Mouse (Mus musculus) neural tube, embryonic 11.5 days (tissue): ENCODE results near the gene Smco3. TPM values are rescaled to one million over a fixed set of nuclear protein-coding genes. Genes with fewer than 3 reads are reported as not detected.

ENCODE experiments used
- ATAC-seq: fragments of 200-750 bp; cut with Nextera tagmentation; 2 replicates; pipeline ENCODE4 v1.8.0; 2017; ENCODE audit warnings: moderate number of reproducible peaks, mild to moderate bottlenecking, moderate TSS enrichment, moderate library complexity; ENCODE audit not compliant: insufficient read depth, low FRiP score, low TSS enrichment
- DNase-seq: peaks from one replicate; pipeline ENCODE4 v3.0.0-alpha.2; 2015; ENCODE audit warnings: low spot score
- H3K27ac ChIP-seq: fragments of 300-500 bp; sonication (generic); 2 replicates; pipeline ENCODE4 v1.5.1; 2014; ENCODE audit warnings: low read depth, mild to moderate bottlenecking, low read length
- H3K27me3 ChIP-seq: fragments of 300-500 bp; sonication (generic); 2 replicates; pipeline ENCODE4 v1.6.1; 2014; ENCODE audit warnings: mild to moderate bottlenecking, low read length, mixed read lengths; ENCODE audit not compliant: control insufficient read depth, insufficient read depth
- H3K36me3 ChIP-seq: fragments of 300-500 bp; sonication (generic); 2 replicates; pipeline ENCODE4 v1.6.1; 2014; ENCODE audit warnings: mild to moderate bottlenecking, low read length, moderate library complexity, mixed read lengths; ENCODE audit not compliant: control insufficient read depth, insufficient read depth
- H3K4me1 ChIP-seq: fragments of 300-500 bp; sonication (generic); 2 replicates; pipeline ENCODE4 v1.6.1; 2014; ENCODE audit warnings: low read length, mixed read lengths; ENCODE audit not compliant: control insufficient read depth, insufficient read depth
- H3K4me2 ChIP-seq: fragments of 300-500 bp; sonication (generic); 2 replicates; pipeline ENCODE4 v1.6.1; 2014; ENCODE audit warnings: low read depth, mild to moderate bottlenecking, moderate library complexity
- H3K4me3 ChIP-seq: fragments of 300-500 bp; sonication (generic); 2 replicates; pipeline ENCODE4 v1.5.1; 2014; ENCODE audit warnings: low read depth, low read length
- H3K9ac ChIP-seq: fragments of 300-500 bp; sonication (generic); 2 replicates; pipeline ENCODE4 v1.6.1; 2014; ENCODE audit warnings: mild to moderate bottlenecking, low read length
- H3K9me3 ChIP-seq: fragments of 300-500 bp; sonication (generic); 2 replicates; pipeline ENCODE4 v1.6.1; 2016; ENCODE audit warnings: low read length; ENCODE audit not compliant: control insufficient read depth
- WGBS: fragments of 180-500 bp; shearing (Covaris S2); extraction: QIAGEN DNeasy Blood & Tissue Kit; methylation state at CpG from one replicate; pipeline ENCODE4 v1.1.7; 2014; 5-methylcytosine and 5-hydroxymethylcytosine counted together
- polyA plus RNA-seq: library from polyadenylated mRNA; unstranded; fragments of >200 nt; fragmentation: Nextera tagmentation; extraction: Ambion mirVana; gene quantifications from 2 replicates; pipeline ENCODE4 v1.2.1, GENCODE M21; 2014

The Smco3 gene
- polyA plus RNA-seq, 1 experiment from 2014 or later: 1.0 TPM

- DNase-seq (no peak), ATAC-seq (no peak)
- no peaks in the 10 kb centered on the region for H3K27me3 ChIP-seq
- H3K9ac ChIP-seq: no peak overlapping the region
- no peaks in the 10 kb centered on the region for H3K4me1 ChIP-seq
- no peak overlapping the region for H3K4me3 ChIP-seq
- peaks cover 39% of the 10 kb centered on the region for H3K36me3 ChIP-seq
- H3K9me3 ChIP-seq: no peaks in the 10 kb centered on the region
- H3K4me2 ChIP-seq: no peak overlapping the region
- no peak overlapping the region for H3K27ac ChIP-seq
- WGBS: 97% methylated on average over 21 of the region's 21 CpGs
Observed at GRCm38 (mm10) chr6:136816826-136817225, 18.4 kb downstream of the Smco3 start.

GRCm38 (mm10) chr6:136815381-136815780 lies 19.9 kb downstream of the Smco3 start:
- H3K4me1 ChIP-seq: no peaks in the 10 kb centered on the region
- 96% methylated on average over 7 of the region's 7 CpGs for WGBS
- H3K27ac ChIP-seq: no peak overlapping the region
- ATAC-seq (no peak), DNase-seq (no peak)
- H3K9me3 ChIP-seq: no peaks in the 10 kb centered on the region
- no peaks in the 10 kb centered on the region for H3K27me3 ChIP-seq
- H3K9ac ChIP-seq: no peak overlapping the region
- H3K4me2 ChIP-seq: no peak overlapping the region
- no peak overlapping the region for H3K4me3 ChIP-seq
- H3K36me3 ChIP-seq: peaks cover 30% of the 10 kb centered on the region

GRCm38 (mm10) chr6:136813117-136813516 lies 22.1 kb downstream of the Smco3 start:
- Histone ChIP-seq H3K9me3 (no peaks in the 10 kb centered on the region), H3K9ac (no peak overlapping the region), H3K4me2 (no peak overlapping the region), H3K27me3 (no peaks in the 10 kb centered on the region), H3K36me3 (peaks cover 23% of the 10 kb centered on the region), H3K4me1 (peaks cover 5% of the 10 kb centered on the region; the same call in 1 of the 2 replicates), H3K27ac (no peak overlapping the region), H3K4me3 (no peak overlapping the region)
- no peak for DNase-seq
- no peak for ATAC-seq
- 46% methylated on average over 4 of the region's 4 CpGs for WGBS

- ATAC-seq: no peak
- 90% methylated on average over 10 of the region's 10 CpGs for WGBS
- Histone ChIP-seq H3K27ac (no peak overlapping the region), H3K9me3 (no peaks in the 10 kb centered on the region), H3K36me3 (peaks cover 17% of the 10 kb centered on the region), H3K9ac (no peak overlapping the region), H3K27me3 (no peaks in the 10 kb centered on the region), H3K4me2 (no peak overlapping the region), H3K4me1 (peaks cover 5% of the 10 kb centered on the region; the same call in 1 of the 2 replicates), H3K4me3 (no peak overlapping the region)
- DNase-seq: no peak
Observed at GRCm38 (mm10) chr6:136811196-136811595, 24.1 kb downstream of the Smco3 start.

GRCm38 (mm10) chr6:136809673-136810072 lies 25.6 kb downstream of the Smco3 start:
- Histone ChIP-seq H3K27ac (no peak overlapping the region), H3K27me3 (no peaks in the 10 kb centered on the region), H3K9me3 (no peaks in the 10 kb centered on the region), H3K4me2 (peak overlapping the region; percentile 93; the same call in 1 of the 2 replicates), H3K9ac (no peak overlapping the region), H3K4me1 (peaks cover 5% of the 10 kb centered on the region; the same call in 1 of the 2 replicates), H3K36me3 (peaks cover 11% of the 10 kb centered on the region), H3K4me3 (no peak overlapping the region; the same call in 1 of the 2 replicates)
- WGBS: 76% methylated on average over 13 of the region's 13 CpGs
- no peak for ATAC-seq
- DNase-seq: no peak

GRCm38 (mm10) chr6:136809077-136809476 lies 26.2 kb downstream of the Smco3 start:
- Histone ChIP-seq H3K4me3 (peak overlapping the region; percentile 67), H3K4me2 (peak overlapping the region; percentile 93), H3K27ac (no peak overlapping the region), H3K9me3 (no peaks in the 10 kb centered on the region), H3K9ac (peak overlapping the region; percentile 68; the same call in 1 of the 2 replicates), H3K27me3 (no peaks in the 10 kb centered on the region), H3K36me3 (peaks cover 8% of the 10 kb centered on the region; the same call in 1 of the 2 replicates), H3K4me1 (peaks cover 5% of the 10 kb centered on the region; the same call in 1 of the 2 replicates)
- no peak for DNase-seq
- no peak for ATAC-seq
- 38% methylated on average over 14 of the region's 14 CpGs for WGBS

GRCm38 (mm10) chr6:136808631-136809046 lies 26.6 kb downstream of the Smco3 start:
- no peaks in the 10 kb centered on the region for H3K27me3 ChIP-seq
- H3K9ac ChIP-seq: peak overlapping the region; percentile 68
- DNase-seq: no peak
- H3K36me3 ChIP-seq: peaks cover 5% of the 10 kb centered on the region; the same call in 1 of the 2 replicates
- under 1% methylated on average over 28 of the region's 28 CpGs for WGBS
- H3K4me2 ChIP-seq: peak overlapping the region; percentile 93
- H3K27ac ChIP-seq: no peak overlapping the region
- peaks cover 5% of the 10 kb centered on the region; the same call in 1 of the 2 replicates for H3K4me1 ChIP-seq
- no peaks in the 10 kb centered on the region for H3K9me3 ChIP-seq
- ATAC-seq: peak; percentile 1; the same call in 1 of the 2 replicates
- H3K4me3 ChIP-seq: peak overlapping the region; percentile 67

GRCm38 (mm10) chr6:136808014-136808417 lies 27.2 kb downstream of the Smco3 start, which contains the start of gene H2afj:
TSS of gene H2afj (plus strand) at chr6:136808244.
- H3K4me2 ChIP-seq: peak within 1 kb of the TSS; percentile 93
- peaks cover 3% of the 10 kb centered on the region; the same call in 1 of the 2 replicates for H3K36me3 ChIP-seq
- peak; percentile 97 for DNase-seq
- H3K4me1 ChIP-seq: peaks cover 5% of the 10 kb centered on the region; the same call in 1 of the 2 replicates
- peak within 1 kb of the TSS; percentile 67 for H3K4me3 ChIP-seq
- WGBS: under 1% methylated on average over 34 of the region's 34 CpGs
- no peak within 1 kb of the TSS for H3K27ac ChIP-seq
- peak; percentile 87 for ATAC-seq
- peak within 1 kb of the TSS; percentile 68 for H3K9ac ChIP-seq
- H3K27me3 ChIP-seq: no peaks in the 10 kb centered on the region
- no peaks in the 10 kb centered on the region for H3K9me3 ChIP-seq

GRCm38 (mm10) chr6:136807395-136808013 lies 27.7 kb downstream of the Smco3 start:
- no peaks in the 10 kb centered on the region for H3K27me3 ChIP-seq
- H3K9me3 ChIP-seq: no peaks in the 10 kb centered on the region
- H3K36me3 ChIP-seq: peaks cover 2% of the 10 kb centered on the region; the same call in 1 of the 2 replicates
- H3K9ac ChIP-seq: peak overlapping the region; percentile 8; the same call in 1 of the 2 replicates
- whole genome bisulfite sequencing: 28% methylated on average over 18 of the region's 18 CpGs
- peak overlapping the region; percentile 67 for H3K4me3 ChIP-seq
- H3K4me1 ChIP-seq: peaks cover 5% of the 10 kb centered on the region; the same call in 1 of the 2 replicates
- no peak for DNase-seq
- H3K4me2 ChIP-seq: peak overlapping the region; percentile 38
- no peak; the same call in 1 of the 2 replicates for ATAC-seq
- no peak overlapping the region for H3K27ac ChIP-seq
